Mouse (Mus musculus) forebrain, embryonic 14.5 days (tissue): ENCODE results near the gene Tpm1. TPM values are rescaled to one million over a fixed set of nuclear protein-coding genes. Genes with fewer than 3 reads are reported as not detected.

ENCODE experiments used
- ATAC-seq: fragments of 200-750 bp; cut with Nextera tagmentation; 2 replicates; pipeline ENCODE4 v1.8.0; 2017; ENCODE audit warnings: mild to moderate bottlenecking, moderate library complexity
- DNase-seq: peaks from one replicate; pipeline ENCODE4 v3.0.0-alpha.2; 2015; ENCODE audit warnings: low spot score
- H3K27ac ChIP-seq: fragments of 300-500 bp; sonication (generic); 2 replicates; pipeline ENCODE4 v1.5.1; 2014; ENCODE audit warnings: low read depth, mild to moderate bottlenecking, control low read depth, low read length, moderate library complexity
- H3K27me3 ChIP-seq: fragments of 300-500 bp; sonication (generic); replicated peaks from 2 replicates; pipeline ENCODE4 v1.6.1; 2014; ENCODE audit warnings: low read length, control low read depth, mixed read lengths; ENCODE audit not compliant: control insufficient read depth, insufficient read depth
- H3K36me3 ChIP-seq: fragments of 300-500 bp; sonication (generic); 2 replicates; pipeline ENCODE4 v1.6.1; 2014; ENCODE audit warnings: low read length, control low read depth; ENCODE audit not compliant: control insufficient read depth, insufficient read depth
- H3K4me1 ChIP-seq: fragments of 300-500 bp; sonication (generic); 2 replicates; pipeline ENCODE4 v1.6.1; 2014; ENCODE audit warnings: antibody characterized with exemption, low read length, control low read depth; ENCODE audit not compliant: control insufficient read depth, insufficient read depth
- H3K4me2 ChIP-seq: fragments of 300-500 bp; sonication (generic); 2 replicates; pipeline ENCODE4 v1.6.1; 2014; ENCODE audit warnings: mild to moderate bottlenecking, control low read depth, low read length
- H3K4me3 ChIP-seq: fragments of 300-500 bp; sonication (generic); 2 replicates; pipeline ENCODE4 v1.5.1; 2014; ENCODE audit warnings: low read depth, low read length, control low read depth
- H3K9ac ChIP-seq: fragments of 300-500 bp; sonication (generic); 2 replicates; pipeline ENCODE4 v1.6.1; 2014; ENCODE audit warnings: mild to moderate bottlenecking, low read length, control low read depth, moderate library complexity
- H3K9me3 ChIP-seq: fragments of 300-500 bp; sonication (generic); replicated peaks from 2 replicates; pipeline ENCODE4 v1.6.1; 2016; ENCODE audit warnings: low read length, control low read depth, mixed read lengths; ENCODE audit not compliant: control insufficient read depth
- WGBS: fragments of 180-500 bp; shearing (Covaris S2); extraction: QIAGEN DNeasy Blood & Tissue Kit; methylation state at CpG from one replicate; pipeline ENCODE4 v1.1.7; 2014; 5-methylcytosine and 5-hydroxymethylcytosine counted together
- polyA plus RNA-seq: library from polyadenylated mRNA; unstranded; fragments of >200 nt; fragmentation: Nextera tagmentation; extraction: Ambion mirVana; gene quantifications from 2 replicates; pipeline ENCODE4 v1.2.1, GENCODE M21; 2014

Tpm1 gene
- polyA plus RNA-seq, 1 experiment from 2014 or later = 104 TPM

- no peak for DNase-seq
- 87% methylated on average over 6 of the region's 6 CpGs for WGBS
- H3K4me2 ChIP-seq = no peak overlapping the region
Observed at GRCm38 (mm10) chr9:66989581-66989980, 59.6 kb downstream of the Tpm1 start.

GRCm38 (mm10) chr9:66988888-66989414, 60.3 kb downstream of the Tpm1 start:
- Histone ChIP-seq H3K27me3 (no peaks in the 10 kb centered on the region), H3K36me3 (no peaks in the 10 kb centered on the region), H3K27ac (no peak overlapping the region), H3K9me3 (no peaks in the 10 kb centered on the region), H3K9ac (no peak overlapping the region), H3K4me3 (no peak overlapping the region), H3K4me1 (no peaks in the 10 kb centered on the region), H3K4me2 (no peak overlapping the region)
- no peak for ATAC-seq
- no peak for DNase-seq
- WGBS = 60% methylated on average over 6 of the region's 6 CpGs

More at GRCm38 (mm10) chr9:66989581-66989980, 59.6 kb downstream of the Tpm1 start:
- Histone ChIP-seq H3K27me3 (no peaks in the 10 kb centered on the region), H3K27ac (no peak overlapping the region), H3K9me3 (no peaks in the 10 kb centered on the region), H3K4me1 (no peaks in the 10 kb centered on the region), H3K9ac (no peak overlapping the region), H3K4me3 (no peak overlapping the region), H3K36me3 (no peaks in the 10 kb centered on the region)
- no peak for ATAC-seq

GRCm38 (mm10) chr9:66988198-66988887, 60.9 kb downstream of the Tpm1 start:
- ATAC-seq = no peak
- no peak overlapping the region for H3K4me3 ChIP-seq
- H3K9me3 ChIP-seq = no peaks in the 10 kb centered on the region
- no peaks in the 10 kb centered on the region for H3K36me3 ChIP-seq
- no peak overlapping the region for H3K27ac ChIP-seq
- no peak overlapping the region for H3K4me2 ChIP-seq
- no peaks in the 10 kb centered on the region for H3K4me1 ChIP-seq
- H3K9ac ChIP-seq = no peak overlapping the region
- H3K27me3 ChIP-seq = no peaks in the 10 kb centered on the region
- no peak for DNase-seq
- 58% methylated on average over 11 of the region's 11 CpGs for WGBS

DNA sequence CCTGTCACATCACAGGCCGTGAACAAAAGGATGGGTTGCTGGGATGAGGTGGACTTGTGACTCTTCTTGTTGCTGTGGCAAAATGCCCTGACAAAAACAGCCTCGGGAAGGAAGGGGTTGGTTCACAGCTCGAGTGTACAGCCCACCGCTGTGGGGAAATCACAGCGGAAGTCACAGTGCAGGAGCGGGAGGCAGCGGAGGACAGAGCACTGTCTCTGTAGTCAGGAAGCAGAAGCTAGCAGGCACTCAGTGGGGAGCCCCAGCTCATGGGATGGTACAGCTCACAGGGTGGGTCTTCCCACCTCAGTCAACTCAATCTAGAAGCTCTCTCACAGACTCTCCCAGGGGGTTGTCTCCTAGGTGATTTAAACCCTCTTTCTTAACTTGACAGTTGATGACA, 63.8 kb downstream of the Tpm1 start:
- H3K36me3 ChIP-seq = no peaks in the 10 kb centered on the region
- H3K9ac ChIP-seq = no peak overlapping the region
- 87% methylated on average over 7 of the region's 7 CpGs for WGBS
- DNase-seq (no peak), ATAC-seq (no peak)
- H3K27ac ChIP-seq = no peak overlapping the region
- no peaks in the 10 kb centered on the region for H3K27me3 ChIP-seq
- no peak overlapping the region for H3K4me2 ChIP-seq
- H3K4me3 ChIP-seq = no peak overlapping the region
- H3K4me1 ChIP-seq = no peaks in the 10 kb centered on the region
- no peaks in the 10 kb centered on the region for H3K9me3 ChIP-seq

DNA sequence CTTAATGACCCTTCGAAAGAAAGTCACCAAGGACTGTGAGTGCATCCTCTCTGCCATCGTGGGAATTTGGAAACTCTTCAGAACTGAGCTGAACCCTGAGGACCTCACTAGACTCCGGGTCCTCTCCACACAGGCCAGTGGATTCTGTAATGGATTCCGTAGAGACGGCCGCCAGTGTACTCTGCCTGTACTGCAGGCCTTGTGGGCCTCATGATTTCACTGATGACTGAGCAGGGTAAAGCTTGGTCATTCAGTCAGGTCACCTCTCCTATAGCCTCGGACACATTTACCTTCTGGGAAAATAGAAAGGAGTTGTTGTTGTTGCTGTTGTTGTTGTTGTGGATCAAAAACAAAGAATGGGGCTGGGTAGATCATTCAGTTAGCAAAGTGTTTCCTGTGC, 67.1 kb downstream of the Tpm1 start:
- Histone ChIP-seq H3K4me3 (no peak overlapping the region), H3K9ac (no peak overlapping the region), H3K4me1 (no peaks in the 10 kb centered on the region), H3K4me2 (no peak overlapping the region), H3K9me3 (no peaks in the 10 kb centered on the region), H3K36me3 (no peaks in the 10 kb centered on the region), H3K27ac (no peak overlapping the region), H3K27me3 (no peaks in the 10 kb centered on the region)
- 68% methylated on average over 7 of the region's 7 CpGs for WGBS
- ATAC-seq (no peak), DNase-seq (no peak)

DNA sequence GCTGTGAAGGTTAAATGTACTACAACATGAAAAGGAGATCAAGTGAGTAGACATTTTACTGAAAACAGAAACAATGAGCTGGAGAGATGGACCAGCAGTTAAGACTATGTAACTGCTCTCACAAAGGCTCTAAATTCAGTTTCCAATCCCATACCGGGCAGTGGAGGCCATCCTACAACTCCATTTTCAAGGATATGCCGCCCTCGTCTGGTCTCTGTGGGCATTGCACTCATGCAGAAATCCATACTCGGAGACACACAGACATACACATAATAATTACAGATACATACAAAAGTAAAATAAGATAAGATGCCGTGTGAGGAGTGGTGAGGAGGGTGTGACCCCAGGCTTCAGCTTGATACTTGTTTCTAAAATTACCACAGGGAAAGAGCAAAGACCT, 68.7 kb downstream of the Tpm1 start:
- no peak overlapping the region for H3K4me2 ChIP-seq
- H3K27ac ChIP-seq = no peak overlapping the region
- H3K4me1 ChIP-seq = peaks cover 2% of the 10 kb centered on the region; the same call in 1 of the 2 replicates
- DNase-seq (peak; percentile 78), ATAC-seq (no peak)
- 8% methylated on average over 5 of the region's 5 CpGs for WGBS
- H3K9ac ChIP-seq = no peak overlapping the region
- H3K9me3 ChIP-seq = no peaks in the 10 kb centered on the region
- H3K27me3 ChIP-seq = no peaks in the 10 kb centered on the region
- no peak overlapping the region for H3K4me3 ChIP-seq
- no peaks in the 10 kb centered on the region for H3K36me3 ChIP-seq

DNA sequence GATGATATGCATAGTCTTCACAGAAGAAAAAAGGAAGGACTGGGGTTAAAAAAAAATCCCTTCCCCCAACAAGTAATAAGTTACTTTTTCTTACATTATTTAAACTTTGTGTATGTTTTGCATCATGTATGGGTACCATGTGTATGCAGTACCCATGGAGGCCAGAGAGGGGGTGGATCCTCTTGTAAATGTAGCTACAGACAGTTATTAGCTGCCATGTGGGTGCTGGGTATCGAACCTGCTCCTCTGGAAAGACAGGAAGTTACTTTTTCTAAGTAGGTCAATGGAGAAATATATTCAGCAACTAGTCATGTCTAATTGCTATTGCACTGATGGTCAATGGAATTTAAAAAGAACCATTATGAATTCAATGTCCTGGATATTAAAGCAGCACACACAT, 70.7 kb downstream of the Tpm1 start:
- Histone ChIP-seq H3K9ac (no peak overlapping the region), H3K4me3 (no peak overlapping the region), H3K36me3 (no peaks in the 10 kb centered on the region), H3K27ac (no peak overlapping the region), H3K9me3 (no peaks in the 10 kb centered on the region), H3K27me3 (no peaks in the 10 kb centered on the region), H3K4me1 (peaks cover 2% of the 10 kb centered on the region; the same call in 1 of the 2 replicates), H3K4me2 (no peak overlapping the region)
- WGBS = 94% methylated on average over 1 of the region's 1 CpGs
- no peak for DNase-seq
- ATAC-seq = no peak

GRCm38 (mm10) chr9:66977982-66978381, 71.2 kb downstream of the Tpm1 start:
- Histone ChIP-seq H3K36me3 (0 out of 2 replicates have a peak, but pooled peaks cover under 1% of the 10 kb centered on the region), H3K27ac (no peak overlapping the region), H3K27me3 (no peaks in the 10 kb centered on the region), H3K4me1 (peaks cover 2% of the 10 kb centered on the region; the same call in 1 of the 2 replicates), H3K9ac (no peak overlapping the region), H3K4me3 (no peak overlapping the region), H3K9me3 (no peaks in the 10 kb centered on the region), H3K4me2 (no peak overlapping the region)
- DNase-seq (no peak), ATAC-seq (no peak)
- 93% methylated on average over 1 of the region's 1 CpGs for WGBS

- no peak overlapping the region for H3K4me3 ChIP-seq
- H3K27ac ChIP-seq = no peak overlapping the region
- DNase-seq (no peak), ATAC-seq (no peak)
- 0 out of 2 replicates have a peak, but pooled peaks cover 4% of the 10 kb centered on the region for H3K36me3 ChIP-seq
- H3K9me3 ChIP-seq = no peaks in the 10 kb centered on the region
- H3K9ac ChIP-seq = no peak overlapping the region
- peaks cover 2% of the 10 kb centered on the region; the same call in 1 of the 2 replicates for H3K4me1 ChIP-seq
- H3K4me2 ChIP-seq = no peak overlapping the region
- H3K27me3 ChIP-seq = no peaks in the 10 kb centered on the region
- WGBS = 73% methylated on average over 5 of the region's 5 CpGs
Observed at GRCm38 (mm10) chr9:66977121-66977520, 72.1 kb downstream of the Tpm1 start.
